Mouse (Mus musculus) liver, postnatal 0 days (tissue): Measurements from ENCODE around the gene Acad10. TPM values are rescaled to one million over a fixed set of nuclear protein-coding genes. Genes with fewer than 3 reads are reported as not detected.
A peak's percentile ranks its signal among the peaks of the same experiment; 100 is the strongest.

Experiments
- ATAC-seq: fragments of 200-750 bp; cut with Nextera tagmentation; 2 replicates; pipeline ENCODE4 v1.8.0; 2017; ENCODE audit warnings: mild to moderate bottlenecking, moderate library complexity
- DNase-seq: peaks from one replicate; pipeline ENCODE4 v3.0.0-alpha.2; 2016
- H3K27ac ChIP-seq: fragments of 300-500 bp; sonication (generic); 2 replicates; pipeline ENCODE4 v1.5.1; 2014; ENCODE audit warnings: antibody characterized with exemption, moderate library complexity, mild to moderate bottlenecking, low read depth
- H3K27me3 ChIP-seq: fragments of 300-500 bp; sonication (generic); 2 replicates; pipeline ENCODE4 v1.6.1; 2014; ENCODE audit warnings: low read length, control low read depth, mixed read lengths; ENCODE audit not compliant: insufficient read depth
- H3K36me3 ChIP-seq: fragments of 300-500 bp; sonication (generic); replicated peaks from 2 replicates; pipeline ENCODE4 v1.6.1; 2014; ENCODE audit warnings: mild to moderate bottlenecking, control low read depth, low read length, moderate library complexity, mixed read lengths; ENCODE audit not compliant: insufficient read depth
- H3K4me1 ChIP-seq: fragments of 300-500 bp; sonication (generic); 2 replicates; pipeline ENCODE4 v1.6.1; 2014; ENCODE audit warnings: antibody characterized with exemption, mild to moderate bottlenecking, control low read depth; ENCODE audit not compliant: insufficient read depth
- H3K4me2 ChIP-seq: fragments of 300-500 bp; sonication (generic); 2 replicates; pipeline ENCODE4 v1.6.1; 2014; ENCODE audit warnings: low read depth, mild to moderate bottlenecking, low read length, moderate library complexity, mixed read lengths
- H3K4me3 ChIP-seq: fragments of 300-500 bp; sonication (generic); 2 replicates; pipeline ENCODE4 v1.5.1; 2014; ENCODE audit warnings: low read depth, low read length
- H3K9ac ChIP-seq: fragments of 300-500 bp; sonication (generic); replicated peaks from 2 replicates; pipeline ENCODE4 v1.6.1; 2014; ENCODE audit warnings: mild to moderate bottlenecking, moderate library complexity
- H3K9me3 ChIP-seq: fragments of 300-500 bp; sonication (generic); 2 replicates; pipeline ENCODE4 v1.6.1; 2016; ENCODE audit warnings: mild to moderate bottlenecking, control low read depth, low read length, mixed read lengths
- CTCF ChIP-seq: sonication (generic); IDR thresholded peaks from 2 replicates; pipeline ENCODE4 v1.5.1; 2016; ENCODE audit warnings: antibody characterized with exemption, low read depth
- EP300 ChIP-seq: IDR thresholded peaks from 2 replicates; pipeline ENCODE4 v1.6.1; 2016; ENCODE audit warnings: antibody characterized with exemption, low read depth, mild to moderate bottlenecking
- WGBS: fragments of 180-500 bp; shearing (Covaris S2); extraction: QIAGEN DNeasy Blood & Tissue Kit; methylation state at CpG from one replicate; pipeline ENCODE4 v1.1.7; 2014; ENCODE audit not compliant: insufficient replicate concordance; 5-methylcytosine and 5-hydroxymethylcytosine counted together
- polyA plus RNA-seq: library from polyadenylated mRNA; unstranded; fragments of >200 nt; fragmentation: Nextera tagmentation; extraction: Ambion mirVana; gene quantifications from 2 replicates; pipeline ENCODE4 v1.2.1, GENCODE M21; 2015

Acad10 gene
- polyA plus RNA-seq, 1 experiment from 2014 or later, result 6.5 TPM

- peak; percentile 57 for ATAC-seq
- DNase-seq, result peak; percentile 91
- Histone ChIP-seq H3K27me3 (no peaks in the 10 kb centered on the region), H3K4me2 (peak overlapping the region; percentile 13; the same call in 1 of the 2 replicates), H3K27ac (no peak overlapping the region), H3K4me3 (no peak overlapping the region), H3K9me3 (no peaks in the 10 kb centered on the region), H3K9ac (0 out of 2 replicates have a peak overlapping the region, but pooled peaks have one; percentile 30), H3K4me1 (peaks cover 3% of the 10 kb centered on the region; the same call in 1 of the 2 replicates), H3K36me3 (no peaks in the 10 kb centered on the region)
- WGBS, result 34% methylated on average over 9 of the region's 9 CpGs
- TF ChIP-seq EP300 (no peak), CTCF (peak; percentile 98)
These were observed 58.6 kb downstream of the Acad10 start for GRCm38 (mm10) chr5:121601547-121602299.

DNA sequence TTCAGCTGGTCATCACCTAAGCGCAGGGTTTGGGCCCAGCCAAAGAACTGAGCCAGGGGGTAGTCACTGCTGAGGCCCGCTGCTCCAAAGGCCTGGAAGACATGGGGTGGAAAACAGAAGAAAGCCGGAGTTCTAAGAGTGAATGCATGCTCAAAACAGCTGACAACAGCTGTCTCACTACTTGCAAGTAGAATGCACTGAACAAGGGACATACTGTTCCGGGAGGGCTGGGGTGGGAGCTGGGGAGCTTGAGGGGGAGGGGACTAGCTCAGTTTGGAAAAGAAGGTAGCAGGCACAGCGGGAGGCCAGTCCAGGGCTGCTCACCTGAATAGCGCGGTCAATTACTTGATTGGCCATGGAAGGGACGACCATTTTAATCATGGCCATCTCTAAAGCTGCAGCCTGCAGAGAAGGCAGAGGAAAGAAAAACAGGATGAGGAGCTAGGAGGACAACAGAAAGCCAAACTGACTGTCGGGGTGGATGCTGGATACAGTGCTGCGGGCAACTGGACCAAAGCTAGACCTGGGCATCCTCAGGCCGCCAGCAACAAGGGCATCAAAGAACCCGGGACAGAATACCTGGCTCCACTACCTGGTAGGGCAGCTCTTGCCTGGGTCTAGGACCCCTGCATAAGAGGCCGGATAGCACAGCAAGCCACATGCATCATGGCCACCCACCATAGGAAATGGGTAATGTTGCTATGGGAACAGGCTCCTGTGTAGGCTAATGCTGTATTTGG is 61.3 kb downstream of the Acad10 start:
- Histone ChIP-seq H3K27ac (no peak overlapping the region), H3K4me1 (peaks cover 18% of the 10 kb centered on the region), H3K4me3 (no peak overlapping the region), H3K36me3 (no peaks in the 10 kb centered on the region), H3K9me3 (no peaks in the 10 kb centered on the region), H3K27me3 (no peaks in the 10 kb centered on the region), H3K4me2 (no peak overlapping the region), H3K9ac (no peak overlapping the region)
- TF ChIP-seq CTCF (no peak), EP300 (no peak)
- WGBS, result 81% methylated on average over 12 of the region's 13 CpGs
- ATAC-seq (no peak), DNase-seq (no peak)

- Histone ChIP-seq H3K9me3 (no peaks in the 10 kb centered on the region), H3K4me2 (no peak overlapping the region), H3K9ac (no peak overlapping the region), H3K4me1 (peaks cover 22% of the 10 kb centered on the region), H3K27me3 (no peaks in the 10 kb centered on the region), H3K36me3 (no peaks in the 10 kb centered on the region), H3K4me3 (no peak overlapping the region), H3K27ac (peak overlapping the region; percentile 16; the same call in 1 of the 2 replicates)
- 64% methylated on average over 7 of the region's 7 CpGs for WGBS
- no peak for DNase-seq
- TF ChIP-seq EP300 (no peak), CTCF (no peak)
- no peak for ATAC-seq
These were observed 62.2 kb downstream of the Acad10 start for GRCm38 (mm10) chr5:121597991-121598537.

DNA sequence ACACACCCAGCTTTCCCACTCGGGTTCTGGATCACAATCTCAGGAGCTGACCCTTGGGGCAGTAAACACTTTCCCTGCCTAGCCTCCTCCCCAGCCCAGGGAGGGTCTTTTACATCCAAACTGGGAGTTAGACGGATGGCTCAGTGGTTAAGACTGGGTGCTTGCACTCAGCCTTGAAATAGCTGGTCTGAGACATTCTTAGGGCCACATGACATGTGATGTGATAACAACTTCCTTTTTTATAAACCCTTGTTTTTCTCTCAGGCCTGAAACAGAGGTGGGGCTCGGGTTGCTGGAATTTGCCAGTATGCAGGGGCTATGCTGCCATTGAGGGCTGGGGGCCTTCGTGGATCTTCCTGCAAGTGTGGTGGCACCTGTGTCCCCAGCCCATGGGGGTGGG is 63.0 kb downstream of the Acad10 start:
- H3K27ac ChIP-seq, result peak overlapping the region; percentile 16; the same call in 1 of the 2 replicates
- no peaks in the 10 kb centered on the region for H3K36me3 ChIP-seq
- H3K9ac ChIP-seq, result no peak overlapping the region

GRCm38 (mm10) chr5:121596226-121596625 is 64.1 kb downstream of the Acad10 start:
- Histone ChIP-seq H3K9me3 (no peaks in the 10 kb centered on the region), H3K36me3 (no peaks in the 10 kb centered on the region), H3K27me3 (no peaks in the 10 kb centered on the region), H3K4me3 (no peak overlapping the region), H3K4me2 (no peak overlapping the region), H3K9ac (no peak overlapping the region), H3K4me1 (peaks cover 32% of the 10 kb centered on the region), H3K27ac (no peak overlapping the region)
- ATAC-seq (no peak), DNase-seq (no peak)
- TF ChIP-seq CTCF (no peak), EP300 (no peak)
- 47% methylated on average over 6 of the region's 6 CpGs for WGBS

More for the DNA sequence above, 63.0 kb downstream of the Acad10 start:
- H3K4me3 ChIP-seq, result no peak overlapping the region
- DNase-seq (no peak), ATAC-seq (no peak)
- H3K9me3 ChIP-seq, result no peaks in the 10 kb centered on the region
- H3K27me3 ChIP-seq, result no peaks in the 10 kb centered on the region
- WGBS, result 35% methylated on average over 4 of the region's 4 CpGs
- peaks cover 28% of the 10 kb centered on the region for H3K4me1 ChIP-seq
- no peak overlapping the region for H3K4me2 ChIP-seq
- TF ChIP-seq EP300 (no peak), CTCF (no peak)

GRCm38 (mm10) chr5:121595758-121596157 is 64.6 kb downstream of the Acad10 start:
- H3K4me2 ChIP-seq, result no peak overlapping the region
- WGBS, result 48% methylated on average over 6 of the region's 6 CpGs

More at GRCm38 (mm10) chr5:121595758-121596157, 64.6 kb downstream of the Acad10 start:
- TF ChIP-seq EP300 (no peak), CTCF (no peak)
- Histone ChIP-seq H3K27me3 (no peaks in the 10 kb centered on the region), H3K9me3 (no peaks in the 10 kb centered on the region), H3K9ac (no peak overlapping the region), H3K4me3 (no peak overlapping the region), H3K36me3 (no peaks in the 10 kb centered on the region), H3K4me1 (peaks cover 32% of the 10 kb centered on the region), H3K27ac (no peak overlapping the region)
- ATAC-seq (no peak), DNase-seq (no peak)
